ENCODE assay signal across 12 mouse cellular contexts in genomic region chr3:127126220-127126619, GRCm38 (mm10).
"Had no signal": no experiment of that assay in that cellular context is flagged by ENCODE, and none has a peak within 500 bp of the region (broad histone marks: within the 10 kb centered on the region; RNA-seq: fewer than 3 reads in every experiment).

No protein-coding gene starts in this region.

- H3K36me3 ChIP-seq: limb, embryonic 12.5 days; midbrain, embryonic 13.5 days had no signal

- H3K27me3 ChIP-seq: limb, embryonic 12.5 days; midbrain, embryonic 13.5 days had no signal

- H3K27ac ChIP-seq: limb, embryonic 12.5 days; liver, embryonic 14.5 days; midbrain, embryonic 13.5 days had no signal

- H3K9me3 ChIP-seq: limb, embryonic 12.5 days; midbrain, embryonic 13.5 days had no signal

- DNase-seq: kidney, adult 8-10 months; kidney, postnatal 25 days; layer of hippocampus, adult 9-11 months; liver; lung, postnatal 36 days; right cerebral cortex, adult 18-20 months; right cerebral cortex, postnatal 25 days; thymus, postnatal 4 days had no signal

- ATAC-seq: inflammation-experienced regulatory T-cells, adult 6 months; midbrain, embryonic 13.5 days had no signal

- H3K9ac ChIP-seq: limb, embryonic 12.5 days; liver, embryonic 14.5 days; midbrain, embryonic 13.5 days had no signal

- H3K4me3 ChIP-seq: limb, embryonic 12.5 days; midbrain, embryonic 13.5 days had no signal

- H3K4me2 ChIP-seq: limb, embryonic 12.5 days; midbrain, embryonic 13.5 days had no signal
